8 mouse cellular contexts compared by ENCODE assay signal in genomic region chr7:19789904-19790347, GRCm38 (mm10). TPM values are rescaled to one million over a fixed set of nuclear protein-coding genes. Genes with fewer than 3 reads are reported as not detected.
DNase-seq lines count a peak whose midpoint lies in the region; ATAC-seq lines count a peak whose summit lies in the region.

No protein-coding gene starts in this region.

- ATAC-seq in hindbrain, embryonic 11.5 days (ENCODE audit: low FRiP score) = peak; percentile 69; the same call in 1 of the 2 replicates

- H3K36me3 ChIP-seq in hindbrain, embryonic 11.5 days (ENCODE audit: control insufficient read depth, insufficient read depth, low read length) = no peaks in the 10 kb centered on the region

- no peaks in the 10 kb centered on the region for H3K27me3 ChIP-seq in hindbrain, embryonic 11.5 days (ENCODE audit: control insufficient read depth, insufficient read depth, low read length)

- H3K9ac ChIP-seq in hindbrain, embryonic 11.5 days (ENCODE audit: low read depth, low read length) = 0 out of 2 replicates have a peak overlapping the region, but pooled peaks have one; percentile 19

- H3K4me2 ChIP-seq in hindbrain, embryonic 11.5 days (replicated peaks; ENCODE audit: low read depth, low read length) = peak overlapping the region; percentile 59

- DNase-seq in Muller cell, postnatal 12 days (ENCODE audit: inconsistent ontology term) = peak; percentile 88
- peak; percentile 64 for DNase-seq in cerebellum, adult 9-11 months
- peak; percentile 35 to 92 for DNase-seq in frontal cortex, adult 2 months (ENCODE audit: extremely low spot score in 1 of 2, low spot score in 1 of 2)
- DNase-seq in hindbrain, embryonic 11.5 days (ENCODE audit: low spot score) = peak; percentile 94
- peak; percentile 95 to 96 for DNase-seq in layer of hippocampus, postnatal 10 days (ENCODE audit: low spot score in 2 of 2)
- peak; percentile 94 for DNase-seq in lung, postnatal 10 days
- DNase-seq in ovary, postnatal 14 days (ENCODE audit: low spot score) = peak; percentile 98
- DNase-seq in thymus, postnatal 10 days (ENCODE audit: low spot score in 2 of 2) = peak; percentile 83 to 95

- H3K9me3 ChIP-seq in hindbrain, embryonic 11.5 days (ENCODE audit: control insufficient read depth, low read length) = no peaks in the 10 kb centered on the region

- WGBS in hindbrain, embryonic 11.5 days = under 1% methylated on average over 19 of the region's 19 CpGs

- no peaks in the 10 kb centered on the region for H3K4me1 ChIP-seq in hindbrain, embryonic 11.5 days (replicated peaks; ENCODE audit: control insufficient read depth, insufficient read depth, low read length)

- no peak overlapping the region for H3K27ac ChIP-seq in hindbrain, embryonic 11.5 days (ENCODE audit: low read depth, low read length)

- peak overlapping the region; percentile 16 for H3K4me3 ChIP-seq in hindbrain, embryonic 11.5 days (ENCODE audit: low read depth, low read length)

RNA-seq across cellular contexts. Expression of gene Cblc, which starts 6.7 kb away (rescaled TPM):
- not detected in 2 replicates for polyA plus RNA-seq in frontal cortex, adult 2 months (2012; rRNA removed)
- 0.59 and 0.63 TPM in 2 replicates for polyA plus RNA-seq in hindbrain, embryonic 11.5 days (2014; fragmentation: Nextera tagmentation; extraction: Ambion mirVana)
- not detected for total RNA-seq in layer of hippocampus, postnatal 10 days (2021)

RNA-seq across cellular contexts. Expression of gene Bcam, which starts 19.1 kb away (rescaled TPM):
- 22.2 and 23.0 TPM in 2 replicates for polyA plus RNA-seq in frontal cortex, adult 2 months (2012; rRNA removed)
- 20.6 and 22.1 TPM in 2 replicates for polyA plus RNA-seq in hindbrain, embryonic 11.5 days (2014; fragmentation: Nextera tagmentation; extraction: Ambion mirVana)
- 10 to 100 TPM in 1 of 2 experiments, 1 to 10 TPM in 1; 7.2 to 10.6 TPM for total RNA-seq in layer of hippocampus, postnatal 10 days (2021)

RNA-seq across cellular contexts. Expression of gene Bcl3, which starts 32.6 kb away (rescaled TPM):
- polyA plus RNA-seq in frontal cortex, adult 2 months (2012; rRNA removed) = 0.56 and 0.69 TPM in 2 replicates
- polyA plus RNA-seq in hindbrain, embryonic 11.5 days (2014; fragmentation: Nextera tagmentation; extraction: Ambion mirVana) = 0.26 and 0.33 TPM in 2 replicates
- total RNA-seq in layer of hippocampus, postnatal 10 days (2021) = under 1 TPM; 0.85 to 0.87 TPM

RNA-seq across cellular contexts. Expression of gene Nectin2, which starts 39.6 kb away (rescaled TPM):
- 7.6 and 7.7 TPM in 2 replicates for polyA plus RNA-seq in frontal cortex, adult 2 months (2012; rRNA removed)
- 52.5 and 60.3 TPM in 2 replicates for polyA plus RNA-seq in hindbrain, embryonic 11.5 days (2014; fragmentation: Nextera tagmentation; extraction: Ambion mirVana)
- 10 to 100 TPM; 22.2 to 22.3 TPM for total RNA-seq in layer of hippocampus, postnatal 10 days (2021)
